Comparison of ENCODE assay signal across 8 mouse cellular contexts in the genomic region with DNA sequence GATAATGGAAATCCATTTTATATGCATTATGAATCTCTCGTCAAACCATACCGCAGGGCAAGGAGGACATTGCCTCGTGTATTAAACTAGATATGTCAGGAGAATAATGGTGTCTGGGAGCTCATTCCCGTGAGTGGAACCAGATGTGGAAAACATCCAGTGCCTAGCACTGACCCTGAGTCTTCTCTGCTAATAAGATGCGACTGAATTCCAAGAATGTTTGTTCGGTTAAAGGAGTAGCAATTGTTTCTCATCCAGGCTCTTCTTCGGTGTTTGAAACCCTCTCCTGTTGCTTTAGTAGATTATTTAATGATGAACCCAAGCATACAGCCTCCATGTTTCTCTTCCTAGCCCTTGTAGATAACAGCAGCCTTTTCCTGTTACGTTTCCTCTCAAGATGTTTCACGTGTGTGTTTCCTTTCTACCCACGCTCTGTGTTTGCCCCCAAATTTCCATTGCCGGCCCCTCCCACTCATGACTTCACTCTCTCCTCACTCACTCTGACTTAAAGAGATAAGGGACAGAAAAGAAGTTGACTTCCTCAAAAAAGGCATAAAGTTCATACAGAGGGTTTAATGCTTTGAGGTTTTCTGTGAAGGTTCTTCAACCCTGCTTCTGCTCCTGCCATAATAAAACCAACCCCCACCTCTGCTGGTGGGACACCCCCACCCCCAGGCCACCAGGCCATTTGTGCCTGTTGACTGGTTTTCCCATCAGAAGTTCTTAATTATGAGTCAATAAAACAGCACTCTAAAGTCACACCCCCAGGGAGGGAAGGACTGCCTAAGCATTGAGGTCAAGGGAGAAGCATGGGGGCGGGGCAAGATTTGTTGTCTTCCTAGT.
DNase-seq lines count a peak whose midpoint lies in the region; ATAC-seq and TF ChIP-seq lines count a peak whose summit lies in the region.

No protein-coding gene starts in this region.

- H3K9me3 ChIP-seq in hindbrain, embryonic 10.5 days, result peaks cover 10% of the 10 kb centered on the region; the same call in 1 of the 2 replicates
- H3K9me3 ChIP-seq in hindbrain, embryonic 16.5 days (ENCODE audit: control insufficient read depth, low read length), result peaks cover 2% of the 10 kb centered on the region; the same call in 1 of the 2 replicates
- no peaks in the 10 kb centered on the region for H3K9me3 ChIP-seq in kidney, postnatal 0 days (replicated peaks; ENCODE audit: low read length)
- no peaks in the 10 kb centered on the region for H3K9me3 ChIP-seq in megakaryocyte, embryonic 14.5 days

- H3K27ac ChIP-seq in hindbrain, embryonic 10.5 days, result peak overlapping the region; percentile 37
- H3K27ac ChIP-seq in hindbrain, embryonic 16.5 days (ENCODE audit: low read depth, low read length), result no peak overlapping the region
- H3K27ac ChIP-seq in embryonic fibroblast, embryonic 13.5 days (ENCODE audit: insufficient read depth, low read length), result peak overlapping the region; percentile 89
- peak overlapping the region; percentile 19 for H3K27ac ChIP-seq in kidney, postnatal 0 days

- ATAC-seq in hindbrain, embryonic 16.5 days, result no peak
- ATAC-seq in kidney, postnatal 0 days (replicated peaks; ENCODE audit: low FRiP score, low read depth), result no peak

- H3K4me2 ChIP-seq in hindbrain, embryonic 16.5 days (ENCODE audit: low read length), result no peak overlapping the region
- H3K4me2 ChIP-seq in kidney, postnatal 0 days (ENCODE audit: low read length), result no peak overlapping the region

- no peak overlapping the region for H3K4me3 ChIP-seq in hindbrain, embryonic 10.5 days
- no peak overlapping the region for H3K4me3 ChIP-seq in hindbrain, embryonic 16.5 days (ENCODE audit: low read length)
- H3K4me3 ChIP-seq in embryonic fibroblast, embryonic 13.5 days (ENCODE audit: insufficient read depth, low read length), result no peak overlapping the region
- no peak overlapping the region for H3K4me3 ChIP-seq in kidney, postnatal 0 days (replicated peaks; ENCODE audit: low read depth, low read length)
- H3K4me3 ChIP-seq in megakaryocyte, embryonic 14.5 days (replicated peaks), result peak overlapping the region; percentile 85

- no peak for DNase-seq in hindbrain, embryonic 10.5 days (ENCODE audit: low spot score)
- DNase-seq in kidney, postnatal 0 days (ENCODE audit: low spot score), result peak; percentile 60
- DNase-seq in yolk sac, embryonic 10.5 days (ENCODE audit: low spot score), result peak; percentile 45
- DNase-seq in cerebellum, postnatal 36 days, result no peak
- DNase-seq in gastrocnemius, postnatal 36 days, result no peak

- TF ChIP-seq POLR2A in embryonic fibroblast, embryonic 13.5 days (IDR thresholded peaks at IDR 0.05; ENCODE audit: low read depth, low read length), result no peak

- intact Hi-C loops in gastrocnemius, postnatal 36 days (cut with DNase I), result no loop called here

- WGBS in hindbrain, embryonic 10.5 days, result 42% methylated on average over 12 of the region's 12 CpGs
- WGBS in hindbrain, embryonic 16.5 days, result 46% methylated on average over 12 of the region's 12 CpGs
- whole genome bisulfite sequencing in kidney, postnatal 0 days, result 28% methylated on average over 12 of the region's 12 CpGs

- H3K36me3 ChIP-seq in hindbrain, embryonic 10.5 days, result no peaks in the 10 kb centered on the region
- H3K36me3 ChIP-seq in hindbrain, embryonic 16.5 days (ENCODE audit: control insufficient read depth, insufficient read depth, low read length), result no peaks in the 10 kb centered on the region
- no peaks in the 10 kb centered on the region for H3K36me3 ChIP-seq in kidney, postnatal 0 days (ENCODE audit: insufficient read depth, low read length)
- H3K36me3 ChIP-seq in megakaryocyte, embryonic 14.5 days (replicated peaks; ENCODE audit: low read length), result no peaks in the 10 kb centered on the region

- no peaks in the 10 kb centered on the region for H3K27me3 ChIP-seq in hindbrain, embryonic 10.5 days (ENCODE audit: insufficient read depth, poor library complexity, severe bottlenecking)
- no peaks in the 10 kb centered on the region for H3K27me3 ChIP-seq in hindbrain, embryonic 16.5 days (replicated peaks; ENCODE audit: control insufficient read depth, insufficient read depth, low read length)
- no peaks in the 10 kb centered on the region for H3K27me3 ChIP-seq in kidney, postnatal 0 days (ENCODE audit: insufficient read depth, low read length)
- no peaks in the 10 kb centered on the region for H3K27me3 ChIP-seq in megakaryocyte, embryonic 14.5 days (replicated peaks)

- peaks cover 77% of the 10 kb centered on the region for H3K4me1 ChIP-seq in hindbrain, embryonic 10.5 days (replicated peaks)
- peaks cover 16% of the 10 kb centered on the region for H3K4me1 ChIP-seq in hindbrain, embryonic 16.5 days (ENCODE audit: control insufficient read depth, insufficient read depth, low read depth, low read length)
- peaks cover 6% of the 10 kb centered on the region for H3K4me1 ChIP-seq in embryonic fibroblast, embryonic 13.5 days (ENCODE audit: control insufficient read depth, insufficient read depth, low read length)
- peaks cover 12% of the 10 kb centered on the region for H3K4me1 ChIP-seq in kidney, postnatal 0 days (replicated peaks; ENCODE audit: insufficient read depth, low read length)
- peaks cover 47% of the 10 kb centered on the region for H3K4me1 ChIP-seq in megakaryocyte, embryonic 14.5 days

- no peak overlapping the region for H3K9ac ChIP-seq in hindbrain, embryonic 16.5 days (ENCODE audit: low read depth, low read length)
- H3K9ac ChIP-seq in kidney, postnatal 0 days (ENCODE audit: low read depth, low read length), result no peak overlapping the region

- no peak for TF ChIP-seq CTCF in embryonic fibroblast, embryonic 13.5 days (IDR thresholded peaks at IDR 0.05; ENCODE audit: borderline replicate concordance, insufficient read depth, low read length)
- no peak for TF ChIP-seq CTCF in kidney, postnatal 0 days (IDR thresholded peaks at IDR 0.05; ENCODE audit: low read depth)

Comparison
In these comparisons a context has a peak if more than half of its experiments do, and no peak if none do; other contexts are left out.
1. DNase-seq: peak in kidney, postnatal 0 days (single experiment) and yolk sac, embryonic 10.5 days (single experiment); none in hindbrain, embryonic 10.5 days (single experiment), cerebellum, postnatal 36 days (0 of 2) and gastrocnemius, postnatal 36 days (0 of 2).